Mouse (Mus musculus): ENCODE results near the gene Ormdl2. TPM values are rescaled to one million over a fixed set of nuclear protein-coding genes. Genes with fewer than 3 reads are reported as not detected.

Gene Ormdl2
- polyA plus RNA-seq, 1 experiment from 2014 or later, result 31.2 TPM

DNA sequence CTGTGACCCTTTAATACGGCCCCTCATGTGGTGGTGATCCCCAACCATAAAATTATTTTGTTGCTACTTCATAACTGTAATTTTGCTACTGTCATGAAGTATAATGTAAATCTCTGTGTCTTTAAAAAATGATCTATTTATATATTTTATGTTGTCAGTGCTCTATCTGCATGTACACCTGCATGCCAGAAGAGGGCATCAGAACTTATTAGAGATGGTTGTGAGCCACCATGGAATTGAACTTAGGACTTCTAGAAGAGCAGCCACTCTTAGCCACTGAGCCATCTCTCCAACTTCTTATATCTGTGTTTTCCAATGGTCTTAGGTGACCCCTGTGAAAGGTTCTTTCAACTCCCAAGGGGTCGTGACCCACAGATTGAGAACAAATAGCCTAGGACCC lies 48.5 kb downstream of the Ormdl2 start:
- no peak overlapping the region for H3K9ac ChIP-seq
- no peak for ATAC-seq (ENCODE audit: low FRiP score, low read depth)
- peaks cover 4% of the 10 kb centered on the region; the same call in 1 of the 2 replicates for H3K36me3 ChIP-seq
- H3K27ac ChIP-seq, result no peak overlapping the region
- 81% methylated on average over 2 of the region's 2 CpGs for WGBS
- no peak overlapping the region for H3K4me3 ChIP-seq
- no peaks in the 10 kb centered on the region for H3K4me1 ChIP-seq
- no peaks in the 10 kb centered on the region for H3K27me3 ChIP-seq (replicated peaks)
- no peak overlapping the region for H3K4me2 ChIP-seq (replicated peaks)
- H3K9me3 ChIP-seq, result no peaks in the 10 kb centered on the region

Other genes starting within 250 kb of the Ormdl2 start
- gene Erbb3, start 232.0 kb downstream of the Ormdl2 start, polyA plus RNA-seq (2016; fragmentation: Nextera tagmentation; extraction: Ambion mirVana), result 14.6 and 16.0 TPM in 2 replicates
- gene Rps26, start 194.9 kb downstream of the Ormdl2 start, polyA plus RNA-seq (2016; fragmentation: Nextera tagmentation; extraction: Ambion mirVana), result 471 and 498 TPM in 2 replicates
- gene Ikzf4, start 175.7 kb downstream of the Ormdl2 start, polyA plus RNA-seq (2016; fragmentation: Nextera tagmentation; extraction: Ambion mirVana), result 7.9 and 8.3 TPM in 2 replicates
- 13.9 and 15.6 TPM in 2 replicates for gene Suox, start 147.6 kb downstream of the Ormdl2 start, polyA plus RNA-seq (2016; fragmentation: Nextera tagmentation; extraction: Ambion mirVana)
- gene Rab5b, start 125.4 kb downstream of the Ormdl2 start, polyA plus RNA-seq (2016; fragmentation: Nextera tagmentation; extraction: Ambion mirVana), result 90.8 and 101 TPM in 2 replicates
- gene Pmel, start 117.5 kb downstream of the Ormdl2 start, polyA plus RNA-seq (2016; fragmentation: Nextera tagmentation; extraction: Ambion mirVana), result 2.4 and 3.7 TPM in 2 replicates
- gene Cdk2, start 116.6 kb downstream of the Ormdl2 start, polyA plus RNA-seq (2016; fragmentation: Nextera tagmentation; extraction: Ambion mirVana), result 64.0 and 65.8 TPM in 2 replicates
- gene Dgka, start 76.8 kb downstream of the Ormdl2 start, polyA plus RNA-seq (2016; fragmentation: Nextera tagmentation; extraction: Ambion mirVana), result 5.5 and 6.8 TPM in 2 replicates
- 49.1 and 50.5 TPM in 2 replicates for gene Pym1, start 73.8 kb downstream of the Ormdl2 start, polyA plus RNA-seq (2016; fragmentation: Nextera tagmentation; extraction: Ambion mirVana)
- gene Mmp19, start 30.7 kb downstream of the Ormdl2 start, polyA plus RNA-seq (2016; fragmentation: Nextera tagmentation; extraction: Ambion mirVana), result 0.28 and 0.54 TPM in 2 replicates
- 60.2 and 63.3 TPM in 2 replicates for gene Dnajc14, start 17.6 kb downstream of the Ormdl2 start, polyA plus RNA-seq (2016; fragmentation: Nextera tagmentation; extraction: Ambion mirVana)
- gene Tmem198b, start 17.3 kb downstream of the Ormdl2 start, polyA plus RNA-seq (2016; fragmentation: Nextera tagmentation; extraction: Ambion mirVana), result 18.7 and 19.7 TPM in 2 replicates
- gene Sarnp, start 4.3 kb downstream of the Ormdl2 start, polyA plus RNA-seq (2016; fragmentation: Nextera tagmentation; extraction: Ambion mirVana), result 198 and 235 TPM in 2 replicates
- 20.1 and 20.4 TPM in 2 replicates for gene Gdf11, start 70.1 kb upstream of the Ormdl2 start, polyA plus RNA-seq (2016; fragmentation: Nextera tagmentation; extraction: Ambion mirVana)
- 199 and 208 TPM in 2 replicates for gene Cd63, start 79.3 kb upstream of the Ormdl2 start, polyA plus RNA-seq (2016; fragmentation: Nextera tagmentation; extraction: Ambion mirVana)
- gene Rdh5, start 101.2 kb upstream of the Ormdl2 start, polyA plus RNA-seq (2016; fragmentation: Nextera tagmentation; extraction: Ambion mirVana), result 13.5 and 15.7 TPM in 2 replicates
- gene Bloc1s1, start 102.4 kb upstream of the Ormdl2 start, polyA plus RNA-seq (2016; fragmentation: Nextera tagmentation; extraction: Ambion mirVana), result 227 and 233 TPM in 2 replicates
- 7.9 and 8.3 TPM in 2 replicates for gene Itga7, start 112.2 kb upstream of the Ormdl2 start, polyA plus RNA-seq (2016; fragmentation: Nextera tagmentation; extraction: Ambion mirVana)
- not detected in 2 replicates for gene Mettl7b, start 139.3 kb upstream of the Ormdl2 start, polyA plus RNA-seq (2016; fragmentation: Nextera tagmentation; extraction: Ambion mirVana)
- gene Olfr9, start 167.8 kb upstream of the Ormdl2 start, polyA plus RNA-seq (2016; fragmentation: Nextera tagmentation; extraction: Ambion mirVana), result not detected in 2 replicates
- not detected in 2 replicates for gene Olfr763, start 189.1 kb upstream of the Ormdl2 start, polyA plus RNA-seq (2016; fragmentation: Nextera tagmentation; extraction: Ambion mirVana)
- gene Olfr764-ps1, start 218.3 kb upstream of the Ormdl2 start, polyA plus RNA-seq (2016; fragmentation: Nextera tagmentation; extraction: Ambion mirVana), result not detected in 2 replicates
- gene Olfr765, start 228.4 kb upstream of the Ormdl2 start, polyA plus RNA-seq (2016; fragmentation: Nextera tagmentation; extraction: Ambion mirVana), result not detected in 2 replicates
- gene Olfr766-ps1, start 247.3 kb upstream of the Ormdl2 start, polyA plus RNA-seq (2016; fragmentation: Nextera tagmentation; extraction: Ambion mirVana), result not detected in 2 replicates